Mouse (Mus musculus): Measurements from ENCODE around the gene Ssna1. TPM values are rescaled to one million over a fixed set of nuclear protein-coding genes. Genes with fewer than 3 reads are reported as not detected.
"Not testable (repeated sequence)": the region's sequence is repeated elsewhere in the genome, so short reads cannot be mapped to it uniquely, and the experiment has no call there.

Gene Ssna1
- total RNA-seq, 2 experiments from 2014 or later, result 25.8 to 25.9 TPM

DNA sequence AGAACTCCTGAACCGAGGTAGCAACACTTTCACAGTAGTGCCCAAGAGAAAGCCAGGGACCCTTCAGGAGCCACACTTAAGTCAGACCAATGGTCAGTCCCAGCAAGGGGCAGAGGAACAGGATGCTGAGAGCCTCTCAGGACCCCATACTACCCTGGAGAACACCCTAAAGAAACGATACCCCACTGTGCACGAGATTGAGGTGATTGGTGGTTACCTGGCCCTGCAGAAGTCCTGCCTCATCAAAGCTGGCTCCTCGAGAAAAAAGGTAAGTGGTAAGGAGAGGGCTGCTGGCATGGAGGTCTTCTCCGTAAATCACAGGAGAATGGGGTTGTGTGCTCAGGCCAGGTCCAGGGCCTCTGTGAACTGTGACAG, 8.0 kb downstream of the Ssna1 start:
- no peak for DNase-seq
- intact Hi-C loops (cut with DNase I), result no loop called here

DNA sequence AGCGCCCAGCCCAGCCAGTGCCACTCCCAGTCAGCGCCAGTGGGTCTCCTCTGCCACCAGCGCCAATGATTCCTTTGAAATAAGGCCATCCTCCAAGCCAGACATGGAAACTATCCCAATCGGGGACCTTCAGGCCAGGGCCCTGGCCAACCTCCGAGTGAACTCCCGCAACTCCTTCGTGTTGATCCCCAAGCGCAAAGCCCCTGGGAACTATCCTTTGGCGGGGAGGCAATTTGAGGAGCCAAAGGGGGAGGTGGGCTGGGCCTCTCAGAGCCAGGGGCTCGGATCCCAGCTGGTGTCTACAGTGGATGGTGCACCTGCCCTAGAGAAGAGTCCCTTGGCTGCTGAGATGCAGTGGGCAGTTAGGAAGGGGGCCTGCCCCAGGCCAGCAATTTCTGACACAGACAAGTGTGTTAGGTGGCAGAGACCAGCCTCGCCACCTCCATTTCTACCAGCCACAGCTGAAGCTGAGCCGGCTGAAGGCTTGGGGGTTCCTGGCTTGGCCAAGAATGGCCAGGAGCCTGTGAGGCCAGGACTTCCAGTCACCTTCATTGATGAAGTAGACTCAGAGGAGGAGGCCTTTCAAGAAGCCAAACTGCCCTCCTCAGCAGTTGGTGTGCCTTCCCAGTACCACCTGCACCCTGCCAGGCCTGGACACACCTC, 8.5 kb downstream of the Ssna1 start:
- DNase-seq, result no peak
- intact Hi-C loops (cut with DNase I), result no loop called here

DNA sequence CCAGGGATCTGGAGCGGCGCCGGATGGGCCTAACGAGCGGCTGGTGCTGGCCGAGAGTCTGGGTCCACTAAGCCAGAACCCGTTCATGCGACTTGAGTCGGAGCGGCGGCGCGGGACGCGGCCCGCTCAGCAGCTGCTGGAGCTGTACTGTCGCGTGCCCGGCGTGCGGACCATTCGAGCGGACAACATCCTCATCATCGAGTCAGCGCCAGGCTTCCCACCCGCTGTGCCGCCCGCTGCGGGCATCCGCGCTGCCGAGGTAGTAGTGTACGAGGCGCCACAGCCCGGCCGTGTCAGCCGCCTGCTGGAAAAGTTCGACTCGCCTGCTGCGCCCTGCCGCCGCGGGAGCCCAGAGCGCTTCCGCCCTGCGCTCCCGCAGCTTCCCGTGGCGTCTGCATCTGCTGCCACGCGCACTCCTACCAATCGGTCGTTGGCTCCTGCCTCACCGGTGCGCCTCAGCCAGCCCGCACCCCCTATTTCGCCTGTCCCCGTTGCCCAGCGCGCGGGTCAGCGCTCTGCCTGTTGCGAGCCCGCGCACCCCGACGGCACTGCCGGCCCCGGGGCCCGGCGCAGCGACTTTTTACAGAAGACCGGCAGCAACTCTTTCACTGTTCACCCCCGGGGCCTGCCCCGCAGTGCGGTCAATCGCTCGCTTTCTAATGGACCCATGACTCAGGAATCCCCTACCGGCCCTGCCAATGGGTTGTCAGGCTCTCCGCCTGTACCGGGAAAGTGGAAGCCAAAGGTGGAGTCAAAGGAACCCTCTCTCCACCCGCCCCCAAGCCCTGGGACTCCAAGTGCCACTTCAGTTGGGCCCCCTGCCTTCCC, 9.2 kb downstream of the Ssna1 start:
- intact Hi-C loops (cut with DNase I), result no loop called here
- DNase-seq, result no peak

DNA sequence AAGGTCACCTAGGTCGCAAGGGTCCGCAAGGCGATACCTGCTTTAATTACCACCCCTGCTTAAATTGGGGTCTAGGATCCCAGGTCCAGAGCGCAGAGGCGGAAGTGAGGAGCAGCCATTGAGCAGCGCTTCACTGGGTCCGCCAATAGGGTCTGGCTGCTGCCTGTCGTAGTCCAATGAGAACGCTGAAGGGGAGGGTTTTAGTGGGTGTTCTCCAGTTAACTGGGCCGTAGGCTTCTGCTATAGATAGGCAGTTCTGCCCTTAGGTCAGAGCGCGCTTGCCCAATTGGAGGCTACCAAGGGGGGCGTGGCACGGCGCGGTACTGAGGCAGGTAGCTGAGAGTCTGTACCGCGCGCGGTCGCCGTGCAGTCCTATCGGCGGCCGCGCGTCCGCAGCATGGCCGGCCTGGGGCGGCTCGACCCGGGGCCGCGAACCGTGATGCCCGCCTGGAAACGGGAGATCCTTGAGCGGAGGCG, 9.9 kb downstream of the Ssna1 start, which contains the start of gene Tprn:
Tprn (plus strand) TSS at position 328 of the 477 bp plus-strand sequence.
- intact Hi-C loops (cut with DNase I), result no loop called here
- peak; percentile 86 to 91 for DNase-seq

DNA sequence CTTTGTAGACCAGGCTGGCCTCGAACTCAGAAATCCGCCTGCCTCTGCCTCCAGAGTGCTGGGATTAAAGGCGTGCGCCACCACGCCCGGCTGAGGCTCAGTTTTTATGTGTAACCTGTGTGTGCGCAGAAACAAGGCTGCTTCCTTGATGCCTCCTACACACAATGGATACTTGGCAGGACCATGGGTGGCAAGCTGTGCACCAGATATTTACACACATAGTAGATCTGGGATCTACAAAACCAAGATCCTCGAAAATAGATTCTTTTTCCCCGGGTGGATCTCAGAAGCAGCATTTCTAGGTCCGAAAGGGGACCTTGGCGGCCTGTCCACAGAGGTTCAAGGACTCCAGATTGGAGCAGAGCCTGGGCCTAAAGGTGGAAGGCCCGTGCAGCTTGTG, 10.4 kb downstream of the Ssna1 start:
- intact Hi-C loops (cut with DNase I), result no loop called here
- DNase-seq, result no peak

DNA sequence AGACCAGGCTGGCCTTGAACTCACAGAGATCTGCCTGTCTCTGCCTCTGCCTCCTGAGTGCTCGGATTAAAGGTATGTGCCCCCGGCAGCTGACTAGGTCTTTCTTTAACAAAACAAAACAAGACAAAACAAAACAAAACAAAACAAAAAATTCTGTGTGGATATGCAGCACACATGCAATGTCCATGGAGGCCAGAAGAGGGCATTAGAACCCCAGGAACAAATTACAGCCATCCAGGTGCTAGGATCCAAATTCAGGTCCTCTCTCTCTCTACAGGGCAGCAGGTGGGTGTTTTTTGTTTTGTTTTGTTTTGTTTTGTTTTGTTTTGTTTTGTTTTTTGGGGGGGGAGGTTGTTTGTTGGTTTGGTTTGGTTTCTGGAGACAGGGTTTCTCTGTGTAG, 13.4 kb downstream of the Ssna1 start:
- intact Hi-C loops (cut with DNase I), result no loop called here
- DNase-seq, result no peak

DNA sequence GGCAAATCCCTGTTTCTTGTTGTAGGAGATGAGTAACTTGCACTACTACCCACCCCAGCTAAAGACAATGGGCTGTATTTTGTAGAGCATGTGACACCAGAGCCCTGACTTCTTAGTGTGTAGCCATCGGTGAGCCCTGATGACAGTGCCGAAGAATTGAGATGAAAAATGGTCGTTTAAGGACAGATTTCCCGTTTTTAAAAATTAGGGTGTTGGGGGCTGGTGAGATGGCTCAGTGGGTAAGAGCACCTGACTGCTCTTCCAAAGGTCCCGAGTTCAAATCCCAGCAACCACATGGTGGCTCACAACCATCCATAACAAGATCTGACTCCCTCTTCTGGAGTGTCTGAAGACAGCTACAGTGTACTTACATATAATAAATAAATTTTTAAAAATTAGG, 15.0 kb downstream of the Ssna1 start:
- intact Hi-C loops (cut with DNase I); DNase-seq: not testable (repeated sequence)

DNA sequence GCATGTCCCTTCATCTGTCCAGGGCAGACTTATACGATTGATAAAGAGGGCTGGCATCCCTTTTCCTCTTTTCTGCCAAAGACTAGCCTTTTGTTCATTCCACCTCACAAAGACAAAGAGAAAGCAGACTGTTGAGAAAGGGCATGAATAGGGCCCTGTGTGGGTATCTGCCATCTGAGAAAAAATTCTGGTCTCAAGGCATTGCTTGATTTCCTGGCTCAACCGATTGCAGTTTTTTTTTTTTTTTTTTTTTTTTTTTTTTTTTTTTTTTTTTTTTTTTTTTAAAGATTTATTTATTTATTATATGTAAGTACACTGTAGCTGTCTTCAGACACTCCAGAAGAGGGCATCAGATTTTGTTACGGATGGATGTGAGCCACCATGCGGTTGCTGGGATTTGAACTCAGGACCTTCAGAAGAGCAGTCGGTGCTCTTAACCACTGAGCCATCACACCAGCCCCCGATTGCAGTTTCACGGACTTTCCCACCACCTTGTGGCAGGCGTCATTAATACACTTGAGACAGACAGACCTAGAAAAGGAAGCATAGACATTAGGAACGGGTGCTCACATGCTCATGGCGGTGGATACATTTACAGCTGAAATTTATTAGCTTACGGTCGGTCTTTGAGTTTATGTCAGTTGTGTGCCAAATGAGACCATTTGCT, 15.7 kb downstream of the Ssna1 start:
- DNase-seq; intact Hi-C loops (cut with DNase I): not testable (repeated sequence)

DNA sequence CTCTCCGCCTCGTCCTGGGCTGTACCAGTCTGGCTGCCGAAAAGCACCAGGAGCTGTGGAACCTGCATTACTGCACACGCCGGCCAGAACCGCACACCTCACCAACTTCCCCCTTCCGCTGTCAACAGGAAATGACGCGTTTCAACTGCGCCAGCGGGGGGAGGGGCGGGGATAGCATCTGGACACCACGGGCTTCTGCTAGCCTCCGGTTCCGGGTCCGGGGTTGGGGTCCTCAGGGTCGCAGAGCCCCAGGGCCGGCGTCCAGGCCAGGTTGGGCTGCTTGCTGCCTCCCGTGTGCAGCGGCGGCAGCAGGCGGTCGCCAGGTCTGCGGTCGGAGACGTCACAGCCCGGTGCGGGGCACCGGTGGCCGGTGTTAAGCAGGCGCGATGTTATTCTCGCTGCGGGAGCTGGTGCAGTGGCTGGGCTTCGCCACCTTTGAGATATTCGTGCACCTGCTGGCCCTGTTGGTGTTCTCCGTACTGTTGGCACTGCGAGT, 16.9 kb downstream of the Ssna1 start, which contains the start of gene Tmem203:
Tmem203 (plus strand) TSS at position 156 of the 496 bp plus-strand sequence.
- peak; percentile 78 to 80 for DNase-seq
- intact Hi-C loops (cut with DNase I), result no loop called here

DNA sequence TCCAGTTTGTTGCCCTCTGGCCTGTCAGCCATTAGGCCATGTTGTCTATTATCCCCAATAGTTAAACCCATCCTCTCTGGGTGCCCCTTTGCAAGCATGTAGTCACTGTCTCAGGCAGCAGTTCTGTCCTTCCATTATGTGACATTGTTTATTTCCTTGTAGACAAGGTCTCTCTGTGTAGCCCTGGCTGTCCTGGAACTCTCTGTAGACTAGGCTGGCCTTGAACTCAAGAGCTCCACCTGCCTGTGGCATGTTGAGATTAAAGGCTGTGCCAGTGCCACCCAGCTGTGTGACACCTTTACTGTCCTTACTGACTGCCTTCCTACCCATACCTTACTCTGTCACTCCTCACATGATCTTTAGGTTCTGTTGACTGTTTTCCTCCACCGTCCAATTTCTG, 19.9 kb downstream of the Ssna1 start:
- DNase-seq, result no peak
- intact Hi-C loops (cut with DNase I), result no loop called here

DNA sequence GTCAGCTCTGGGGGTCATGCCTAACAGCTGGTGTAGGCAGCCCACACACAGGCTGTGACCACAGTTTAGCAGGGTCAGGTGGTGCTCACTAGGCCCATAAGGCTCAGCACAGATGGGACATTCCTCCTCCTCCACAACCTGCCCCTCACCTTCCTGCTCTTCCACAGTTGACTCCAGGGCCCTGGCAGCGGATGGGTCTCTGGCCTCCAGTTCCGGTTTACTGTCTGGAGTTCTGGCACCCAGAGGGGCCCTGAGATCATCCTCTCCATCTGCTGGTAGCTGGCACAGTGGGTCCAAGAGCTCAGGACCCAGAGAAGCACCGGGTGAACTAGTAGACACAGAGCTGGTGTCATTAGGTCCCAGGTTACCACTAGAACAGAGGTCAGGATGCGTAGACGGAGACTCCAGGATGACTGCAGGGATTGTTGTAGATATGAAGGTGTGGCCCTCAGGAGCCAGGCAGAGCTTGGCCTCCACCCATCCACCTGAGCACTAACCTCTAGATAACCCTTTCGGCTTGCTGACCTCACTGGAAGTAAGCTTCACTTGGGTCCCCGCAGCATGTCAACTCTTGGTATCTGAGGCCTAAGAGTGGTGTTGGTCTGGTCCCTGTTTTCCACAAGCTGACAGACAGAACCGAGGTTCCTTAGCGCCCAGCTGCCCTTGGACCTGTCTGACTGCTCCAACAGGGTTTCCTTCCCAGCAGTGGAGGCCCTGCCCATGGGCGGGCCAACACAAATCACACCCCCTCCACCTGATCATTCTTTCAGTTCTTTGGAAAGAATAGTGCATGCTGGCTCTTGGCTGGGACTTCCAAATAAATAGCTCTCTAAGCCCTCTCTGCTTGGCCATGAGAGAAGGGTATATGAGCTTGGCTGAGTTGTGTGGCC, 25.8 kb downstream of the Ssna1 start, which contains the start of gene AL732309.1:
AL732309.1 (minus strand) TSS at position 681 of the 890 bp plus-strand sequence.
- no peak for DNase-seq
- intact Hi-C loops (cut with DNase I), result no loop called here

DNA sequence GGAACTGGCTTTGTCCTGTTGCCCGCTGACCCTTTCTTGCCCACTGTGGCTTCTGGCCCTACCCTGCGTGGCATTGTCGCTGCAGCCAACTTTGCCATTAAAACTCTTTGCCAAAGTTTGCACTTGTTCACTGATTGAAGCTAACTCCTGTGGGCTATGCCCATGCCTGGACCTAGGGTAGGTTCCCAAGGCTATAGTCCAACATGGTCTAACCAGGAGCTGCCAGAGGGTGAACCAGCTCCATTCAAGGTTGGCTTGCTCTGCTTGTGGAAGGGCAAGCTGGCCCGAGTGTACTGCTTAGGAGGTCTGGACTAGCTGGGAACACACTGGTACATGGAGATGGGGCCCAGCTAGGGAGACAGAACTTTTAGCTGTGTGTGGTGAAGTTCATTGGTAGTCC, 28.1 kb downstream of the Ssna1 start:
- DNase-seq, result no peak
- intact Hi-C loops (cut with DNase I), result no loop called here

DNA sequence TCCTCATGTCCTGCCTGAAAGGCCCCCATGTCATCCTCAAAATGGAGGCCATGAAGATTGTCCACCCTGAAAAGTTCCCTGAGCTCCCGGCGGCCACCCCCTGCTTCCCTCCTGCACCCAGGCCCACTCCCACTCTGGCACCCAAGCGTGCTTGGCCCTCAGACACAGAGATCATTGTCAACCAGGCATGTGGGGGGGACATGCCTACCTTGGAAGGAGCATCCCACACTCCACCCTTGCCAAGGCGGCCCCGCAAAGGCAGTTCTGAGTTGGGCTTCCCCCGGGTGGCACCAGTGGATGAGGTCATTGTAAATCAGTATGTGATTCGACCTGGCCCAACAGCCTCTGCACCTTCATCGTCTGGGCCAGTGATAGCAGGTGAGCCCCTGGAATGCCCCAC, 28.9 kb downstream of the Ssna1 start:
- DNase-seq, result no peak
- intact Hi-C loops (cut with DNase I), result no loop called here

DNA sequence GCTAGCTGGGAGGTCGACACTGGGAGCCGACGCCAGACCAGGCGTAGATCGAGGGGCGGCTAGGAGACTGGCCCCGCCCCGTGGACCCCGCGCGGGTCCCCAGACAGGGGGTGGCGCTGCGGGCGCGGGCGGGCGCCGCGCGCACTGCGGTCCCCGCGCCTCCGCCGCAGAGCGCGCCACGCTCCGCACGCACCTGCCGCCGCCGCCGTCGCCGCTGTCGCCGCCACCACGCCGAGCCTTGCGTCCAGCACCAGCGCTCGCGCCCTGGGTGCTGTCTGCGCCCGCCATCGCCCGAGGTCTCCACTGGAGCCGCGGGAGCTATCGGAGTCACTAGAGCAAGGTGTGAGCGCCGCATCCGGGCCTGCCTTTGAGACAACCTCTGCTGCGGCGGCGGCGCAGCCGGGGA, 30.1 kb downstream of the Ssna1 start, which contains the start of the genes Rnf208 and Cysrt1:
Rnf208 (plus strand) TSS at position 155 of the 406 bp plus-strand sequence.
Cysrt1 (minus strand) TSS at position 352 of the 406 bp plus-strand sequence.
- DNase-seq, result no peak
- intact Hi-C loops (cut with DNase I), result no loop called here

DNA sequence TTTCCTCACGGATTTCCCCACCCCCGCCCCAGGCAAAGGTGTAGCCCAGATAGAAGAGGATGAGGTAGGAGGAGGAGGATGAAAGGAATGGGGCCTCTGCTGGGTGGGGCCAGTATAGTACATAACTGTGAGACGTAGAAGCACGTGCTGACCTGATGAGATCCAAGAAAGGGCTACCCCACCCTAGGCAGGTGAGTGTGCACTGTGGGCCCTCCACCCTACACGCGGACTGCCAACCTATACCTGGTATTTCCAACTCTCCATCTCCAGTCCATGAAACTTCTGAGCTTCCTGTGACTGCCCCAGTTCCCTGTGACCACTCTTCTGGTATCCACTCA, 30.8 kb downstream of the Ssna1 start:
- intact Hi-C loops (cut with DNase I), result no loop called here
- DNase-seq, result no peak

DNA sequence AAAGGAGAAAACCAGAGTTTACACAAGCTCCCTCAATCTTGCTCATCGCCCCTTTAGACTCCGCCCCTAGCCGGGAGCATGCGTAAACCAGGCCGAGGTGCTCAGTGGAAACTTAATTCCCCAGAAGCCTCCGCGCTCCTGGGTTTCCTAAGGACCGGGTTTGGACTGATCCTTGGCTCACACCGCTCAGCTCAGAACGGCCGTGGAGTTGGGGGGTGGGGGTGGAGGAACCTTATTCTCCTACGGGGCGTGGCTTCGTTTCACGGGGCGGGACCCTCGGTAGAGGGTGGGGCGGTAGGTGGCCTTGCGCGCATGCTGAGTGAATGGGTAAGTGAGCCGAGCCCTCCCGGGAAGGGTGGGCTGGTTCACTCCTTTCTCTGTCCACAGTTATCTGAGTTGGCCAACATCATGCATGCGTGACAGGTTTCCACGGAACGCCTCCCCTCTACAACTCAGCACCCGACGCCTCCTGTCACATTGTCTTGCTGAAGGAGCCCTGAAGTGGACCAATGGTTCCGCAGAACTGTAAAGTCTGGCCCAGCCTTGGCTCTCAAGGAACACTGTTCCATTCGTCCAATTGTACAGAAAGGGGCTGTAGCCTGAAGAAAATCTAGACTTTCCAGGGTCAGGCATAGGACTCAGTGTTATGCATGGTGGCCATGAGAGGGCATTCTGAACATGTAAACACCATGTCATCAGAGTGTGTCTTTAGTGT, 31.4 kb downstream of the Ssna1 start:
- DNase-seq, result peak; percentile 40 to 54
- intact Hi-C loops (cut with DNase I), result no loop called here

DNA sequence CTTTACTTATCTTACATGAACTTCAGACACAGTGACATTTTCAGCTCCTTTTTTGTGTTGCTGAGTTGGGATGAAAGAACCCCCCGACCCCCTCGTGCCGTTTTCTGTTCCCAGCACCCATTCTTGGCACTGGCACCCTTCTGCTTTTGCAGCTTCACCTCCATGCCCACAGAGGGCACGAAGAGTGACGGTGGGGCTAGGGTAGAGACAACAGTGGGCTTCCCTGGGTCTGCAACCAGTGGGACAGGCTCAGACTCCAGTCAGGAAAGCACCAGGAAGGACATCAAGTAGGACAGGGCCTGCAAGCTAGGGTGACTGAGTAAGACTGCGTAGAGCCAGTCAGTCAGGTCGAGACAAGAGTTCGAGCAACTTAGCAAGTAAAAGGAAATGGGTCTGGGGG, 31.9 kb downstream of the Ssna1 start:
- intact Hi-C loops (cut with DNase I), result no loop called here
- no peak for DNase-seq

DNA sequence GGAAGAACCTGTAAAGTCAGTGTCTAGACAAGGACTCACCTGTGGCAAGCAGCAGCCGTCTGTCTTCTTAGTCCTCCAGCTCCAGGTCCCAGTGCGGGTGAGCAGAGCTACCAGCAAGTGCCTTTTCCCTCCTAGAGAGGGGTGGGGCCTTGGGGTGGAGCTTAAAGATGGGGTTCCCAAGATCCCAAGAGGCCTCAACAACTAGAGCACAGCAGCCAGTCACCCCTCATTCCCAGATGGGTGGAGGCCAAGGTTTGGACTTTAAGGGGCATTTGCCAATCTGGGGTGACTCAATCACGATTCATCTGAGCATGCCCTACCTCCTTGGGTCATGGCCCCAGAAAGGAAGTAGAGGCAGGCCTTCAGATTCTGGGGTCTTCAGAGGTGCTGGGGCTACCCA, 32.5 kb downstream of the Ssna1 start:
- DNase-seq, result no peak
- intact Hi-C loops (cut with DNase I), result no loop called here

DNA sequence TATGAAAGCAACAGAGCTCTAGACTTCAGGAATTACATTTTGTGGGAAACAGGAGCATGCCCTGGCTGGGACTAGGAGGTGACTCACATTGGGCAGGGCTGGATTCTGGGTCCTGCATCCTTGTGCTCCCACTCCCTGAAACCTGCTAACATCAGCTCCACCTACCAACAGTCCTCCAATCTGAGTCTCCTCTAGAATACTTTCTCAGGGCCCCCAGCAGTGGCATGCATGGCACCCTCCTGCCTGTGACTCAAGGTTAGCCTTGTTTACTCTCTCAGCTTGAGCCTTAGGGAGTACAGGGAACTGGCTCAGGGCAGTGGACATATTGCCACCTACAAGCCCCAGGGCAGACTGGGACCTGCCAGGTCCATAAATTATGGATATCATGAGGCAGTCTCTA, 34.1 kb downstream of the Ssna1 start:
- DNase-seq, result no peak
- intact Hi-C loops (cut with DNase I), result no loop called here
